Mouse (Mus musculus) intestine, postnatal 0 days (tissue): ENCODE data around the gene Wwp2. TPM values are rescaled to one million over a fixed set of nuclear protein-coding genes. Genes with fewer than 3 reads are reported as not detected.

ENCODE experiments used
- ATAC-seq: fragments of 200-750 bp; cut with Nextera tagmentation; 2 replicates; pipeline ENCODE4 v1.8.0; 2017; ENCODE audit warnings: mild to moderate bottlenecking, moderate TSS enrichment, moderate library complexity
- H3K27ac ChIP-seq: fragments of 300-500 bp; sonication (generic); 2 replicates; pipeline ENCODE4 v1.5.1; 2014; ENCODE audit warnings: mild to moderate bottlenecking, low read depth, low read length, moderate library complexity
- H3K27me3 ChIP-seq: fragments of 300-500 bp; sonication (generic); replicated peaks from 2 replicates; pipeline ENCODE4 v1.6.1; 2014; ENCODE audit warnings: low read length, mixed read lengths; ENCODE audit not compliant: control insufficient read depth, insufficient read depth
- H3K36me3 ChIP-seq: fragments of 300-500 bp; sonication (generic); 2 replicates; pipeline ENCODE4 v1.6.1; 2014; ENCODE audit warnings: mild to moderate bottlenecking, moderate library complexity; ENCODE audit not compliant: control insufficient read depth, insufficient read depth
- H3K4me1 ChIP-seq: fragments of 300-500 bp; sonication (generic); replicated peaks from 2 replicates; pipeline ENCODE4 v1.6.1; 2014; ENCODE audit warnings: antibody characterized with exemption, low read length, mixed read lengths; ENCODE audit not compliant: control insufficient read depth, insufficient read depth
- H3K4me2 ChIP-seq: fragments of 300-500 bp; sonication (generic); replicated peaks from 2 replicates; pipeline ENCODE4 v1.6.1; 2014; ENCODE audit warnings: low read depth, mild to moderate bottlenecking, moderate library complexity
- H3K4me3 ChIP-seq: fragments of 300-500 bp; sonication (generic); 2 replicates; pipeline ENCODE4 v1.5.1; 2014; ENCODE audit warnings: low read depth, low read length
- H3K9ac ChIP-seq: fragments of 300-500 bp; sonication (generic); 2 replicates; pipeline ENCODE4 v1.6.1; 2014; ENCODE audit warnings: mild to moderate bottlenecking, low read depth, low read length
- H3K9me3 ChIP-seq: fragments of 300-500 bp; sonication (generic); 2 replicates; pipeline ENCODE4 v1.6.1; 2016; ENCODE audit warnings: mixed run types; ENCODE audit not compliant: control insufficient read depth
- CTCF ChIP-seq: sonication (generic); IDR thresholded peaks from 2 replicates; pipeline ENCODE4 v1.5.1; 2016; ENCODE audit warnings: low read depth, mild to moderate bottlenecking, control low read depth, antibody characterized with exemption, moderate library complexity
- WGBS: fragments of 180-500 bp; shearing (Covaris S2); extraction: QIAGEN DNeasy Blood & Tissue Kit; methylation state at CpG from one replicate; pipeline ENCODE4 v1.1.7; 2014; 5-methylcytosine and 5-hydroxymethylcytosine counted together
- microRNA counts: library from miRNA; unstranded; fragments of <30 nt; microRNA quantifications from one replicate; lab custom pipeline; 2016
- microRNA-seq: library from miRNA; unstranded; fragments of <30 nt; microRNA quantifications from one replicate; pipeline ENCODE4, GENCODE M21; 2016
- polyA plus RNA-seq: library from polyadenylated mRNA; unstranded; fragments of >200 nt; fragmentation: Nextera tagmentation; extraction: Ambion mirVana; gene quantifications from 2 replicates; pipeline ENCODE4 v1.2.1, GENCODE M21; 2015

The Wwp2 gene
- polyA plus RNA-seq, 1 experiment from 2014 or later, result 37.4 TPM

- Histone ChIP-seq H3K9me3 (no peaks in the 10 kb centered on the region), H3K9ac (no peak overlapping the region), H3K36me3 (no peaks in the 10 kb centered on the region), H3K4me2 (no peak overlapping the region), H3K4me1 (no peaks in the 10 kb centered on the region), H3K4me3 (no peak overlapping the region), H3K27ac (no peak overlapping the region), H3K27me3 (no peaks in the 10 kb centered on the region)
- WGBS, result 55% methylated on average over 1 of the region's 1 CpGs
- TF ChIP-seq CTCF, result no peak
- ATAC-seq, result no peak
These were observed 161.6 kb downstream of the Wwp2 start for GRCm38 (mm10) chr8:107597731-107598130.

GRCm38 (mm10) chr8:107599691-107600090 is 163.5 kb downstream of the Wwp2 start:
- ATAC-seq, result no peak
- Histone ChIP-seq H3K4me3 (no peak overlapping the region), H3K9me3 (no peaks in the 10 kb centered on the region), H3K27ac (no peak overlapping the region), H3K9ac (no peak overlapping the region), H3K4me2 (no peak overlapping the region), H3K27me3 (no peaks in the 10 kb centered on the region), H3K36me3 (no peaks in the 10 kb centered on the region), H3K4me1 (no peaks in the 10 kb centered on the region)
- TF ChIP-seq CTCF, result no peak
- WGBS, result 88% methylated on average over 9 of the region's 9 CpGs

GRCm38 (mm10) chr8:107603026-107603425 is 166.9 kb downstream of the Wwp2 start:
- Histone ChIP-seq H3K9ac (no peak overlapping the region), H3K4me1 (no peaks in the 10 kb centered on the region), H3K4me2 (no peak overlapping the region), H3K9me3 (no peaks in the 10 kb centered on the region), H3K27me3 (no peaks in the 10 kb centered on the region), H3K36me3 (no peaks in the 10 kb centered on the region), H3K27ac (no peak overlapping the region), H3K4me3 (no peak overlapping the region)
- peak; percentile 84 for TF ChIP-seq CTCF
- no peak for ATAC-seq
- 3% methylated on average over 7 of the region's 7 CpGs for WGBS

MicroRNAs encoded within 50 kb of the gene (microRNA counts, 519-probe panel; counts per million panel counts)
- 4,222 counts per million, percentile 62 among the panel's probes with 10 or more counts for microRNA mmu-miR-140 (lab: Ali Mortazavi, UCI)

Small RNA genes lying within 50 kb of the gene (microRNA-seq; reads per million reads assigned to microRNA genes)
- 2,944 reads per million, percentile 86 among the genes with 10 or more reads in this experiment for gene Mir140

Other genes starting within 250 kb of the Wwp2 start
- 4.8 and 6.6 TPM in 2 replicates for gene Nfat5, start 142.9 kb upstream of the Wwp2 start, polyA plus RNA-seq
- gene Nqo1, start 33.2 kb upstream of the Wwp2 start, polyA plus RNA-seq, result 30.6 and 34.1 TPM in 2 replicates
- gene Nob1, start 11.3 kb upstream of the Wwp2 start, polyA plus RNA-seq, result 22.3 and 24.6 TPM in 2 replicates
- 118 and 119 TPM in 2 replicates for gene Psmd7, start 152.1 kb downstream of the Wwp2 start, polyA plus RNA-seq